Mouse (Mus musculus): ENCODE results near the gene Rpa1.

GRCm38 (mm10) chr11:75269213-75269612 lies 78.9 kb downstream of the Rpa1 start:
- TF ChIP-seq POLR2A (IDR thresholded peaks at IDR 0.05; ENCODE audit: borderline replicate concordance, extremely low read depth, low read depth, low read length), result no peak
- TF ChIP-seq CTCF (IDR thresholded peaks at IDR 0.05; ENCODE audit: insufficient read depth, low read length), result no peak

Data from lung, adult 2 months (tissue).